Mouse (Mus musculus) adrenal gland, postnatal 36 days (tissue): Measurements from ENCODE around the gene Atp6v0a4. TPM values are rescaled to one million over a fixed set of nuclear protein-coding genes. Genes with fewer than 3 reads are reported as not detected.
A peak's percentile ranks its signal among the peaks of the same experiment; 100 is the strongest.

ENCODE experiments used
- DNase-seq, 2 experiments: peaks; one replicate each; pipeline ENCODE4 v3.0.0; 2021; ENCODE audit warnings: mixed read lengths in 1 of 2
- total RNA-seq, 2 experiments: library from RNA; stranded (reverse); gene quantifications; 2 replicates each; pipeline ENCODE4 v1.2.3; 2021

Atp6v0a4 gene
- total RNA-seq, 2 experiments from 2014 or later: 1.9 to 2.4 TPM

DNA sequence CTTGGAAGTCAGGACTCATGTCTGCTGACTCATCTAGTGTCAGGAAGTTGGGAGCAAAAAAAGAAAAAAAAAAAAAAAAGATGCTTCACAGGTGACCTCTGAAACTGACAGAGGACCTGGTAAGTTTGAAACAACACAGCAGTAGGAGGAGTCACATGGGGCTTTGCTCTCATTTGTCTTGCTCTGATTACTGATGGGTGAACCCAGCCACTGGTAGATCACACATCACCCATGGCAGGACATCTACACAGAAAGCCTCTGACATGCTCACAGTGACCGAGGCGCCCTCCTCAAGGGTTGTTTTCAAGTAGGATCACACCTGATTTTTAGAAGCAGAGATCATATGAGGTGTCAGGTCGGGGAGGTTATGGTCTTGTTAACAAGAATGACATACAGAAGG is 1.1 kb upstream of the Atp6v0a4 start:
- DNase-seq: no peak

DNA sequence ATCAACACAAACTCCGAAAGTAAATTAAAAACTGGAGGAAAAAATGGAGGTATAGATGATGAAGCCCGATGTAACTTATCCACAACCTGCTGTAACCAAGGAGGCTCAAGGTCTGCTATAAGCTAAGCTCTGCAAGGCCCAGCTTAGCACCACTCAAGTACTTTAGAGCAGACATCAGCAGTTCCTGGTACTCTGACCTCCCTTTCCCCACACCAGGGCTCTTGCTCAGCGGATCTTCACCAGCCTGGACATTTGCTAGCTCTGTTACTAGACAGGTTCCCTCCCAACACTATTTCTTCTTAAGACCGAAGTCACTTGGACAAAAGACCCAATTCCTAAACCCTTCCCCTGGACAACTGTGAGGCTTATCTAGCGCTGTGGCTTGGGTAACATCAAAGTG is 496 bp upstream of the Atp6v0a4 start:
- no peak for DNase-seq

DNA sequence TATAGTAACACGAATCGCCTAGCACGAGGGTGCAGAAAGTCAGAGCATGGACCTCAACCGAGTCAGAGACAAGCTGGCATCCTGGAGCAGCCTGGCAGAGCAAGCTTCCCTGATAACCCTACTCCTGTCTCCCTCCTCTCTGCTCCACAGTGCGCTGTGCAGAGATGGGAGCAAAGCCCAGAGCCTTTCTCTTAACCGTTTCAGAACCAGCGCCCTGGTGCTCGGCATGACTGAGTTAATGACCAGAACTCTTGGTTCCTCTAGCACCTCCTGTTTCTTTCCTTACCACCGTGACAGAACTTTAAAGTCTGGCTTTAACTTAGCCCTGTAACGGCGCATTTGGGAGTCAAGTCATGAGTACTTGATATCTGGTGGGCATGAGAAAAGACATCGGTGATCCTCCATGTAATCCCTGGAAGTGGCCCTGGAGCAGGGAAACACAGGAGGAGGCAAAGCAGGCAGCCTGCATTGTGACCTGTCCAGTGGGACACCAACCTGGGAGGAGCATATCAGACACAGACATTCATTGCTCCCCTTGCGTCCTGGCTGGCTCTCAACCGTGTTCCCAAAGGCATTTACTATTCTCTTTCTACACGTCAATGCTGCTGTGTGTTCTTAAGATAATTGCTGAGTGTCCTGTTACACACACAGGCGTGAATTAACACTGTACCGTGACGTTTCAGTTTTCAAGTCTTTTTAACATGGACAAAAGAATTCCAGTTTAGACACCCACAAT is 747 bp downstream of the Atp6v0a4 start:
- DNase-seq: no peak

DNA sequence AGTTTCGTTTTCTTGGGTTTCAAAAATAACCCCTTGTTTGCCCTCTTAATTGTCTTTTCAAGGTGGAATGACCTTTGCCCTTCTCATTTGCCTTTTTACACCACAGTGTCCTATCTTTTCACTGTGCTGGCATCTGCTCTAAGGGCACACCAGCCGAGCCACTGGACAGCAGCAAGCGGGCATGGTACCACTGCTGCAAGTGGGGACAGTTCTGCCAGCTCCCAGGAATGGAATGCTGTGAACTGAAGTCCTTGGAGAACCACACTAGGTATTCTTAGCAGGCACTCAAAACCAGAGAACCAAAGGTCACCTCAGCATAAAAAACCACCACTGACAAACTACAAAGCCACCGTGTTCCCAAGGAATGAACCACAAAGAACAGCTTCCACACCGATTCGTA is 1.6 kb downstream of the Atp6v0a4 start:
- DNase-seq: peak; percentile 19 to 38

DNA sequence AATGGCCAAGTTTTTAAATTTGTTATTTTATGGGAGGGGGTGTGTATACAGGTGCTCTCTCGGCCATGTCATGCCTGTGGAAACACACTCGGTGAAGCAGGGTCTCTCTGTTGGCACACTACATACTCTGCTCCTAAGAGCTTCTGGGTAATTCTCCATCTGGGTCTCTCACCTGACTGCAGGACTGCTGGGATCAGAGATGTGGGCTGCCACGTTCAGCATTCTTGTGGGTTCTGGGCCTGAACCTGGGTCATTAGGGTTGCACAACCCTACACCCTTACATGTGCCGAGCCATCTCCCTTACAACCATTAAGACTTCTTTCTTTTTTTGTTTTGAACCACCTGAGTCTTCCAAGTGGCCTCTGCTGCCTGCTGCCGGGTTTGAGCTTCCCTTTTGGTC is 2.5 kb downstream of the Atp6v0a4 start:
- no peak for DNase-seq

DNA sequence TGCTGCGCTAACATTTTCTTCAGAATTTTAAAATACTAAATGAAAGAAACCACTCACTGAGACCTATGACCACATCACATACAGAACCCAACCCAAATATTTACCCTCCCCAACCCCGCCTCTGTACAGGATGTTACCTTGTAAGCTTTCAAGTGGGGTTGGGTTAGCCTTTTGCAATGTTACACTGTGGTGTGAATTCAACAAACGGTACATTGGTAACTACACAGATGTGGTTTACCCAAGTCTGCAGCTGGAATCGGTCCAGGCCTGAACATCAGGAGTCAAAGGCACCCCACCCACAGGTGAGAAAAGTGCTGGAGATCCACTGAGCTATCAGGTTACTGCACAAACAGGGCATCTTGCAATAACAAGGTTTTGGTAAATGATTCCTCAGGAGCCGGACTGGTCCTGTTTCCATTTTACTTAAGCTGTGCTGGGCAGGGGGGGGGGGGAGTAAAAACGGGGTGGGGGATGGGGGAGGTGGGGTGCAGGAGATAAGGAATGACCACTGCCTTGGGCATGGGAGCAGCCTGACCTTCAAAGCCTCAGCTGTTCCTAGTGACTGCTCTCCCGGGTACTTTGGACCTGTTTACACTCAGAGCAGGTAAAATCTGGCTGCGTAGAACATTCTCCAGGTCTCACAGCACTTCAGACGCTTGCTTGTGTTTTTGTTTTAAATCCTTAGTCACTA is 3.6 kb downstream of the Atp6v0a4 start:
- no peak for DNase-seq

DNA sequence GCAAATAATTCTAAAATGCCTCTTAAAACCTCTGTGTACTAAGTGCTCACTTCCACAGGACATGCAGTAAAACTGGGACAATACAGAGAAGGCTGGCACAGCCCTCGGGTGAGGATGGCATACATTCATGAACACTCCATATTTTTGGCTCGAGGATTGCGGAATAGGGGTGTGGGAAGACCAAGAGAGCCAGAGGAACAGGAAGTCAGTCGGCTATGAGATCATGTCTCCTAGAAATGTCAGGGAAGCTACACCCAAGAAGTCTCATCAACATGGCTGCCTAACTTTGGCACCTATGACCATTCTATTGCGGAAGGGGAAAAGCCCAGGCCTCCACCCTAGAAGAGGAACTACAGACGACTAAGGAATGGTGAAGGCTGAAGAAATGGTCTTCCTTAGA is 6.0 kb downstream of the Atp6v0a4 start:
- no peak for DNase-seq

DNA sequence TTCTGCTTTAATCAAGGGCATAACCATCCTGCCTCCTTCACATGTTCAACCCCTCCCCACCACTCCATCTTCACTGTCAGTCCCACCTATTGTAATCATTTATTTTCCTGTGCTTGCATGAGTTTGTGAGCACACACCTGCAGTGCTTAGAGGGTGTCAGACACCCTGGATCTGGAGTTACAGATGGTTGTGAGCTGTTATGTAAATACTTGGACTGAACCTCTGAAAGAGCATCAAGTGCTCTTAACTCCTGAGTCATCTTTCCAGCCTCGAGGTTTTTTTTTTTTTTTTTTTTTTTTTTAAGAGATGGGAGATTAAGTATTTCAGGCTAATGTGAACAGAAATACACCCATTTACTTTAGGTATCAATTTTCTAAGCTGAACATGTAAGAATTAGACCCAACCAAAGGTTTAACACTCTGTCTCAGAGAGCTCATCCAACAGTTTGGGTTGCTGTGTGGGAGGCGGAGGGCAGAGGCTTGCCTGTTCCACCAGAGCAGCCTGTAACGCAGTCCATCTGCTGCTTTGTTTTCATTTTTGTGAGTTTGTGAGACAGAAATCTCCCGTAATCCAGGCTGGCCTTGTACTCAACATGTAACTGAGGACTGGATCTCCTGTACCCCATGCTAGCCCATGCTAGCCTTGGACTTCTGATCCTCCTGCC is 8.1 kb downstream of the Atp6v0a4 start:
- DNase-seq: no peak

DNA sequence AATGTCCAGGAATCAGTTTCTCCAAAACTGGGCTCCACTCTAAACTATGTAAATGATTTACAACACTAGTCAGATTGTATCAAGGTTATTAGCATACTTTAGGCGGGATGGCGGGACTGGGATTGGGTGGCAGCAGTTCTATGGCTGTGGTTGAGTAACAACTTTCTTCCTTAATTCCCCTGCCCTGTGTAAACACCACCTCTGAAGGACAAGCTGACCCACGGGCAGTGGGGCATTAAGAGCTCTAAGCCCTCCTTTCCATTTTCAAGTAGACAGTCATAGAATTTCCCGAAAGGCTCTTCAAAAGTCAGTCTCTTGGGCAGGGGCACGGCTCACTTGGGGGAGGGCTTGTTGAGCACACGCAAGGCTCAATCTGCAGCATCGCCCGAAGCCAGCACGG is 13.5 kb downstream of the Atp6v0a4 start:
- DNase-seq: no peak

DNA sequence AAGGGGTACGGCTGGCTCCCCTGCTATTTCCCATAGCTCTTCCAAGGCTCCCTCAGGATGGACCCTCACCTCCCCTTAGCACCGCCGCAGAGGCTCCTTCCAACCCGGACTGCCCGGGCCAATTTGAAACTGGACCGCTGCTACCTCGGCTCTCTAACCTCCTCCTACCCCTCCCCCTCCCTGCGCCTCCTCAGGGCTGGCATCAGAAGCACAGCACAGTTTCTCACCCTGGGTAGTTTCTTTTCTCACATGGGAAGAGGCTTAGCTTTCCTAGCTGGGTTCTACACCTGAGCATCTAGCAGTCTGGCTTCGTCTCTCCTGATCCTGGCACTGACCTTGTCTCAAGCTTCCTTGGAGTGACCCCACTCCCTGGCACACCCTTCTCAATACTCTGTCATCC is 14.5 kb downstream of the Atp6v0a4 start:
- no peak for DNase-seq

DNA sequence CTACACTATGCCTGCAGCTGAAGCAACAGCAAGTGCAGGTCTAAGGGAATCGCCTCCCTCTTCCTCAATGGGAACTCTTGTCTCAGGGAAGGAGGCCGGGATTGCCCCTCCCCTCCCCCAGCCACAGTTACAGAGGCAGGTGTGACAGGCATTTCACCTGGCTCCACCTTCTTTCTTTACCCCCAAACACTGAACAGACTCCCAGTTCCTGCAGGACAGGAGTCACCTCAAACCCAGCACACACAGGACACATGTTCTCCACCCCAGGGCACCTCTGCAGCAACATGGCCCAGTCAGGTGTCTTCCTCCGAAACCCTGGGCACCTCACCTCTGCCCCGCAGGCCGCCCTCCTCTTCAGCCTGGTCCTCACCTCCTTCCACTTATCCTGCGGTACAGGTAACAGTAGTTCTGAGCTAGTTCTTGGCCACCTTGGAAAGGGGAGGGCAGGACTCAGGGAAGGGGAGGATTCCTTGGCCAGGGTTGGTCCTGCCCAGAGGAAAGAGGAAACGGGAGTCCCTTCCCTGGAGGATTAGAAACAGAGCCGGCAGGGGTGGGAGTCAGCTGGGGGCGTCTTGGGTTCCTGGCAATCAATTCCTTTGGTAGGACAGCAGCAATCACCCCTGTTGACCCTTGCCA is 15.1 kb downstream of the Atp6v0a4 start, which contains the start of gene Tmem213:
Gene Tmem213 (plus strand): TSS at position 96 of the 636 bp plus-strand sequence.
- DNase-seq: no peak

DNA sequence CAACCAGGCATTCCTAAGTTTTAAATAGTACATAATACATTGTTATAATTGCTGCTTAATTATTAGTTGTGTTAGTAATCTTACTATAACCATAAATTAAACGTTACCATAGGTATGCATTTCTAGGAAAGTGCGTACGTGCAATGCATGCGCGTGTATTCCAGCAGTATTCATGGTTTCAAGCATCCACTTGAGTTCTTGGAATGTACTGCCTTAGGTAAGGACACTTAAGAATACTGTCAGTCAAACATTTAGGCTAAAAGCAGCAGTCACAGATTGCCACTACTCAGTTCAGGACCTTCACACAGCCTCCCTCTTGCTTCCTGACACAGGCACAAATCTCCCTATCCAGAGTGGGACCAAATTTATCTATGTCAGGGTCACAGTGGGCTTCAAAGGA is 15.9 kb downstream of the Atp6v0a4 start:
- no peak for DNase-seq

DNA sequence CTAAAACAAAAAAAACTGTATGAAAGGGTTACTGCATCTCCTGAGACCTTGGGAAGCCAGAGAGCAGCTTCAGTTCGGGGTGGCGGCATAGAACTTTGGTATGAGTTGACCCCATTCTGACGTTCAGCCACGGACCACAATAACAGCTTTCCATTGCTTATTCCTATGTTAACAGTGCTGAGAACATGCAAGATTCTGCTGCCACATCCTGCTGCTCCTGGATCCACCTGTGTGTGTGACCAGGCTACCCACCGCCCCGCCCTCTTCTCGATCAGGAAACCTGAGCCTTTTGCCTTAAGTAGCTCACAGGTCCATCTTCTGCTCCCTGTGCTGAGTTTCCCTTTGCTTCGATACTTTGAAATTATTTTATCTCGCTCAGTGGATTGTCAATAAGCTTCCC is 18.5 kb downstream of the Atp6v0a4 start:
- no peak for DNase-seq

DNA sequence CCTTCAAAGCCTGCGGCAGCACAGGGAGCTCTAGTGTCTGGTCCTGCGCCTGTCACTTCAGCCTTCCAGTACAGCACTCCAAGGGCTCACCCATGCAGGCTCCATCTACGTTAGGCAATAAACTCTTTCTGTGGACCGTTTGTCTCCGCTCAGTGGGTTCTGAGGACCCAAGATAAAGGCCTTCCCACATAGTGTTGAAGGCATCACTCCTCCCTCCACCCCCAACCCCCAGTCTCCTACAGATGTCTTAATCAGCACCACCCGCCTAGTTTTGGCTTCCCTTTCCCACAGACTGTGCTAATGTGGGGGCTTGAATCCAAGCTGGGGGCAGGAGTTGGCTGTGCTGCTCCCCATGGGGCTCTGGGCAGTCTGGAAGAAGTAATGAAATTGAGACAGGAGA is 20.6 kb downstream of the Atp6v0a4 start:
- DNase-seq: no peak

DNA sequence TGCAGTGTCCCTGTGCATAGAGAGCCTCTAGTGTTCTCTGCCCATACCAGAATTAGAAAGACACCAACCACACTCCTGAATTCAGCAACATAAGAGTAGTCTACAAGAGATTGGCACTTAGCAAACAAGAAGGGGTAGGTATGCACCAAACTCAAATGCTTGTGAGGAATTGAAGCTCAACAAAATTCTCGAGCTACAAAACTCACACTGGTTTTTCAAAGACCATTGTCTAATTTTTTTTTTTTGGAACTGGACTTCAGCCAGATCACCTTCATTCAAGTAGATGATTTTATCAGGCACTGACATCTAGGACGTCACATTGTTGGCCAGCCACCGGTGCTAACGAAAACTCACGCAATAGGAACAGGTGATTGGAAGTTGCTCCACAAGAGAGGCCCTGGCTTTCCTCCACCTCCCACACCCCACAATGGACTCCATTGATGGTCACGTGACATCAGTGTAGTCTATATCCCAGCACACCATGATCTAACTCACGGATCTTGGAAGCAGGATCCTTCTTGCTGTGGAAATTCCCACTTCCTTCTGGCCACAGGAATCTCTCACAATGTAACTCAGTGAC is 22.1 kb downstream of the Atp6v0a4 start:
- no peak for DNase-seq

DNA sequence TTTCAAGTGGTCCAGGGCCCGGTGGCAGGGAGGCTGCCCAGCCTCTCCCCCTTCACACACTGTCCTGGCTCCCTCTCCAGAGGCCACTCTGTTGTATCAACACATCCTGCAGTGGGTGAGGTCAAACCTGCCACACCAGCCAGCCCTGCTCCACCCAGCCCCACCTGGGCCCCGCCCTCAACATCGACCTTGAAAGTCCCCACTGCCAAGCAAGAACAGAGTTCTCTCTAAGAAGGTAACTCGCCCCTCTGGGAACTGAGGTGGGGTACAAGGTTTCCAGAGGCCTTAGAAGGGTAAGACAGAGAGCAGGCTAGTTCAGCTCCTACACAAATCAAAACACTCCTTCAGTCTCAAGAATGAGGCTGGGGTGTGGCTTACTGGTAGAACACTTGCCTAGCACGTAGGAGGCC is 27.4 kb downstream of the Atp6v0a4 start:
- DNase-seq: no peak

DNA sequence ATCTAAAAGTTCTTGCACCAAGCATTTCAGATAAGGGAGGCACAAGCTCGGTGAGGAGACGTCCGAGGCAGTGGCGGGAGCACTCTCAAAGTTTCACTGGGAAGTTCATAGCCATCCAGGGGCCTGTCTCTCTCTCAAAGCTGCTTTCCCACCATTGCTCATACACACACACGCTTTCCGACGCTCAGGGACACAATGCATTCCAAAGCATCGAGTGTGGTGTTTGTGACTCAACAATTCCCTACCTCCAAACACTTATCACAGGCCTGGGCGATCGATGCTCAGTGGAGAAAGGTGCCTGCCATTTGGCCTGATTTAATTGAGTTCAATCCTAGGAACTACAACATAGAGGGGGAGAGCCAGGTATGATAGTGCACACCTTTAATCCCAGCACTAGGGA is 29.7 kb downstream of the Atp6v0a4 start:
- no peak for DNase-seq

DNA sequence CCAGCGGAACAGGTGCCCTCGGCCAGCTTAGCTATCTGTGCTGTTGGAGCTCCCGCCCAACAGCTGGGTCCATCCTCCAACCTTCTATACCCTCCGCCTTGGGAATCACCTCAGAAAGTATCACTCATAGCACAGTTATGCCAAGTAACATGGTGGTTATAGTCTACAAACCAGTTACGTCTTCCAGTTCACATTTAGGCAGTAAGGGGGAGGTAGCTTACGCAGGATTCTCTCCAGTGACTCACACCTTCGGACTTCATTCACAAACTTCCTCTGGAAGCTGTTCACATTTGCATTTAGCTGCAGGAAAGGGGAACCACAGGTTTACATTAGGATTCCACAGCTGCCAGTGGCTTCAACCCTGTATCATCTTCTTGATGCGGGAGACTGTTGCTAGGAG is 31.8 kb downstream of the Atp6v0a4 start:
- no peak for DNase-seq

DNA sequence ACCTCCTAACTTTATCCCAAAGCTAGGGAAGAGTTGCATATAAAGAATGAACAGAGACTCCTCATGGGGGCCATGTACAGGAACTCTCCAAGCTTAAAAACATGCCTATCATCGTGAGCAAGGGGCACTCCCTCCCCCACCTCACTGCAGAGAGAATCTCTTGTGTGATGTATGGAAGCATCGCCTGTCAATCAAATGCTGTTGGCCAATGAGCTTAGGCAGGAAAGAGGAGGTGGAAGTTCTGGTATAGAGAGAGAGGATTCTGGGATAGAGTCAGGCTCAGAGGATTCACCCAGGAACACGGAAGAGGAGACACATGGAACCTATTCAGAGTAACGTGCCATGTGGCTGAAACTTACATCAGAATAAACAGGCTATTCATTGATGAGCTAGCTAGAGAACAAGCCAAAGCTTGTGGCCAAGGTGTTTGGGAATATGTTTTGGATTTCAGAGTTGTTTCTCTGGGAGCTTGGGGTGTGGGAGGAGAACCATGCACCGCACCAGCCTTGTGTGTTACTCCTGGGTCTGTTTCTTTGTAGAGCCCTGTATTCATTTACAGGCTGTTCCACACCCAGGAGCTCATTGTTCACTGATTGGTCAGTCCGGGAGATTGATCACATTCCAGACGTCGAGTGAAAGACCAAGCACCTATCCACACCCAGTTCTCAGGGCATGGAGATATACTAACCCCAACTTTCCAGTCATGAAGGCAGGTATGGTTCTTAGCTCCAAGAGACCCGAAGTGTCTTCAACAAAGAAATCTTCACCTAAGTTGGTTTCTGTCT is 37.0 kb downstream of the Atp6v0a4 start:
- no peak for DNase-seq

DNA sequence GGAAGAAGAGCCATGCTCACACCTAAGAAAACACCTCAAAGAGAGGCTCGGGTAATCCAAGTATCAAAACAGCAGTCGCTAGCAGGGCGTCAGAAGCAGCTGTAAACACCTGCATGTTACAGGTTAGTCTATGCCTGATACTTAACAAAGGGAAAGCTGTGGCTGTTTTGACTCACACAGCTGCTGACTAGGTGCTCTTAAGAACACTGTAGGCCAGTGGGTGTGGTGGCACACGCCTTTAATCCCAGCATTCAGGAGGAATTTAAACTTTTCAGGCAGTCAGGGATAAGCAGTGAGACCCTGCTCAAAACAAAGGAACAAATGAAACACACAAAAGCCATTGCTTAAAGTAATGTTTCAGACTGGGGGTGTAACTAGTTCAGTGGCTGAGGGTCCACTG is 41.2 kb downstream of the Atp6v0a4 start:
- DNase-seq: no peak

DNA sequence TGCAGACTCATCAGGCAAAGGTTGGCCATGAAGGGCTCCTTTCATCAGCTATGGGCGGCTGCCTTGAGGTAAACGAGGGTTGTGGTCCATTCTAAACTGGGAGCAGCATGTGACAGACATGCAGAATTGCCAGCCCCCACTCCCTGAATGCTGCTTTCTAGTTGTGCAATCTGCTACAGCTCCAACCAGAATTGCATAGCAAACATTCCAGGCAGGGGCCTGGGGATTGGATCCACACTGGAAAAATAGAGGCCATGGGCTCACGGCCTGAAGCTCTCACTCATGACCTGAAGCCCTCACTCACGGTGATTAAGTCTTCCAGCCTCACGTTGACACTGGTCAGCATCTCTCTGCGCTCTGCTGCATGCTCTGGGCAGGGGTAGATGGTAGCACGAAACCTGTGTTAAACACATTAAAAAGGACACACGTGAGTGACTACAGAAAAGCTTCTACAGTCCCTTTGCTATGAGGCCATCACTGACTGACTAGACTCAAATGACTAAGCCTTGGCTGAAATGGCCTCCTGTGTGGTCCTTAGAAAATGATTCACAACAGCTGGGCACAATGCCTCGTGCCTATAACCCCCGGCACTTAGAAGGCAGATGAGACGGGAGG is 42.6 kb downstream of the Atp6v0a4 start:
- no peak for DNase-seq
